Mouse (Mus musculus) stomach, embryonic 14.5 days (tissue): ENCODE data around the gene Plxnc1. TPM values are rescaled to one million over a fixed set of nuclear protein-coding genes. Genes with fewer than 3 reads are reported as not detected.
A peak's percentile ranks its signal among the peaks of the same experiment; 100 is the strongest.

Experiments used
- ATAC-seq: fragments of 200-750 bp; cut with Nextera tagmentation; 2 replicates; pipeline ENCODE4 v1.8.0; 2017; ENCODE audit warnings: low read depth, moderate TSS enrichment; ENCODE audit not compliant: insufficient number of reproducible peaks, insufficient read depth, low FRiP score
- H3K27ac ChIP-seq: fragments of 300-500 bp; sonication (generic); 2 replicates; pipeline ENCODE4 v1.5.1; 2014; ENCODE audit warnings: mild to moderate bottlenecking, low read length, moderate library complexity, mixed read lengths
- H3K27me3 ChIP-seq: fragments of 300-500 bp; sonication (generic); 2 replicates; pipeline ENCODE4 v1.6.1; 2014; ENCODE audit warnings: low read length, control low read depth, mixed read lengths; ENCODE audit not compliant: control insufficient read depth, insufficient read depth
- H3K36me3 ChIP-seq: fragments of 300-500 bp; sonication (generic); 2 replicates; pipeline ENCODE4 v1.6.1; 2014; ENCODE audit warnings: mild to moderate bottlenecking, control low read depth, low read length, moderate library complexity, mixed read lengths; ENCODE audit not compliant: control insufficient read depth, insufficient read depth
- H3K4me1 ChIP-seq: fragments of 300-500 bp; sonication (generic); 2 replicates; pipeline ENCODE4 v1.6.1; 2014; ENCODE audit warnings: low read length, control low read depth, mixed read lengths; ENCODE audit not compliant: control insufficient read depth, insufficient read depth
- H3K4me2 ChIP-seq: fragments of 300-500 bp; sonication (generic); replicated peaks from 2 replicates; pipeline ENCODE4 v1.6.1; 2014; ENCODE audit warnings: low read depth, low read length, control low read depth
- H3K4me3 ChIP-seq: fragments of 300-500 bp; sonication (generic); 2 replicates; pipeline ENCODE4 v1.5.1; 2014; ENCODE audit warnings: low read depth, low read length, control low read depth
- H3K9ac ChIP-seq: fragments of 300-500 bp; sonication (generic); replicated peaks from 2 replicates; pipeline ENCODE4 v1.6.1; 2014; ENCODE audit warnings: low read depth, mild to moderate bottlenecking, control low read depth, low read length, moderate library complexity, mixed read lengths
- H3K9me3 ChIP-seq: fragments of 300-500 bp; sonication (generic); 2 replicates; pipeline ENCODE4 v1.6.1; 2016; ENCODE audit warnings: low read depth, low read length, control low read depth; ENCODE audit not compliant: control insufficient read depth
- WGBS: fragments of 180-500 bp; shearing (Covaris S2); extraction: QIAGEN DNeasy Blood & Tissue Kit; methylation state at CpG from one replicate; pipeline ENCODE4 v1.1.7; 2014; 5-methylcytosine and 5-hydroxymethylcytosine counted together
- polyA plus RNA-seq: library from polyadenylated mRNA; unstranded; fragments of >200 nt; fragmentation: Nextera tagmentation; extraction: Ambion mirVana; gene quantifications from 2 replicates; pipeline ENCODE4 v1.2.1, GENCODE M21; 2014

The Plxnc1 gene
- polyA plus RNA-seq, 1 experiment from 2014 or later: 2.3 TPM

DNA sequence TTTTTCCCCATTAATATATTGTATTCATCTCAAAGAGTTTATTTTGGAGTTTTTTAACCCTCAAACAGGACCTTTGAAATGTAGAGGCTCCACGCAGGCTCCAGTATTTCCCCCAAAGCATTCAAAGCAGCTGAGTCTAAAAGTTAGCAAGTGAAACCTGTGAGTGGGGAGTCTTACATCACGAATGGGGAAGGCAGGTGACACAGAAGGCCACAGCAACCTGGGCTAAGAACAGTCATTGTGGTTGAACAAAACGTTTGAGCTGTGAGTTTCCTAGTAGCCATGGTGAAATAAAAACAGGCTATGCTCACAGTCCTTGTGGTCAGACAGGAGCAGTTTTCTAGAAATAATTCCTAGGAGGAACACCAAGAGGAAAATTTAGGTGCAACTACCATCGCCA lies 95.3 kb downstream of the Plxnc1 start:
- Histone ChIP-seq H3K27me3 (no peaks in the 10 kb centered on the region), H3K27ac (no peak overlapping the region), H3K36me3 (no peaks in the 10 kb centered on the region), H3K4me3 (no peak overlapping the region), H3K9me3 (no peaks in the 10 kb centered on the region), H3K4me1 (no peaks in the 10 kb centered on the region), H3K4me2 (no peak overlapping the region), H3K9ac (no peak overlapping the region)
- no peak for ATAC-seq
- 85% methylated on average over 4 of the region's 4 CpGs for WGBS

DNA sequence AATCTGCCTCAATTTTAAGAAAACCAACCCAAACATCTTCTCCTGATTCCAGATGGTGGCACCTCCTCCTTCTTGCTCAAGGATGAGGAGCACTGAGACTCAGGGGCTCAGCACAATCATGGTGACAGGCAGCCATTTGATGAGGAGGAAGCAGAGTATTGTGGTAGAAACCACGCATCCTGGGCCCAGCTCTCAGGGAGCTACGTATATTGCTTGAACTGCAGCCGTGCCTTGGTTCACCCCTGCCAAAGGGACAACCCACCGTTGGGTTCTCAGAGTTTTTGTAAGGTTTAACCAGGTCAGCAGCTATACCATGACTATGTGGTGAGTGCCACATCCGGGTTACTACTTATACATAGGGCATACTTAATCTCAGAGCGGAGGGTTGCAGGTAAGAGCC lies 96.3 kb downstream of the Plxnc1 start:
- H3K27me3 ChIP-seq: no peaks in the 10 kb centered on the region

DNA sequence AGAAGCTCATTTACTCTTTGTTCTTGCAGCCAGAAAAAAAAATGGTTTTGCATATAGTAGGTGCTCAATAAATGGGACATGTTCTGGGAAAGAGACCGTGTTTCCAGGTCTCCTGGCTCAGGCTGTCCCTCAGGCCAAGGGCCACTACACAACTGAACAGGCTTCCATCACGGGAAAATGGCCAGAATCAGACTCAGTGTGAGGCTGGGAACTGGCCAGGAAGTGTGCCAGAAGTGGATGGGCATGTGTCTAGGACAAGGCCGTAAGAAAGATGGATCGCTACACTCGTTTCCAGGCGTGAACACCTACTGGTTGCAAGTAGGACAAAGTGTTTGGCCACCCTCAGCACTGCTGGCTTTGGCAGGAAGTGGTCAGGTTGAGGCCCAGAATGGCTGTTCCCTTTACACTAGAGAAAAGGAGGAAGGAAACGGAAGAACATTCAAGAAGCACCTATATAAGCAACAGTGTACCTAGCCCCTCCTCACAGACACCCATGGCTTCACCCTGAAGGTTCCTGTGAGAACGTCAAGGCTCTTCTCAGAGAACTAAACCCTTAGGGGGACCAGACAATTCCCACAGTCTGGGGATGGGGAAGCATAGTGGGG lies 98.0 kb downstream of the Plxnc1 start:
- no peak overlapping the region for H3K4me2 ChIP-seq
- WGBS: 91% methylated on average over 8 of the region's 8 CpGs
- H3K9ac ChIP-seq: no peak overlapping the region
- no peaks in the 10 kb centered on the region for H3K9me3 ChIP-seq
- H3K27ac ChIP-seq: no peak overlapping the region
- H3K27me3 ChIP-seq: no peaks in the 10 kb centered on the region
- H3K4me3 ChIP-seq: no peak overlapping the region
- H3K4me1 ChIP-seq: no peaks in the 10 kb centered on the region
- ATAC-seq: no peak
- H3K36me3 ChIP-seq: no peaks in the 10 kb centered on the region

More for the DNA sequence above, 96.3 kb downstream of the Plxnc1 start:
- Histone ChIP-seq H3K36me3 (no peaks in the 10 kb centered on the region), H3K9ac (no peak overlapping the region), H3K4me1 (no peaks in the 10 kb centered on the region), H3K4me2 (no peak overlapping the region), H3K27ac (no peak overlapping the region), H3K4me3 (no peak overlapping the region), H3K9me3 (no peaks in the 10 kb centered on the region)
- ATAC-seq: no peak
- 89% methylated on average over 6 of the region's 6 CpGs for WGBS

DNA sequence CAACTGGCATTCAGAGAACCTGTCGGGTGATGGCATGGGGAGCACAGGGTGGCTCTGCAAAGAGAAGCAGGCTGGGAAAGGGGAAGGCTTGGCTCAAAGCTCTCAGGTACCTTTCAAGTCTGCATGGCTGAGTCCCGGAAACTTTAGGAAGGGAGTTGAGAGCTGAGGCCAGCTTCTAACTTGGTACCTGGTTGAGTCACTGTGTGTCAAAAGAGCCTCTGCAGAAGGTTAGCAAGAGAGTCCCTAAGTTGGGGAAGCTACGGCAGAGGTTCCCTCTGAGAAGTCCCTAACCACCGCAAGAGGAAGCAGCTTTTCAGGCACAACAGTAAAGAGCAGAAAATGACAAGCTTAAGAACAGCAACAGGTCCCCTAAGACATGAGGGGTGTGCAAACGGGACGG lies 99.9 kb downstream of the Plxnc1 start:
- WGBS: 83% methylated on average over 6 of the region's 6 CpGs
- Histone ChIP-seq H3K36me3 (no peaks in the 10 kb centered on the region), H3K27ac (no peak overlapping the region), H3K27me3 (no peaks in the 10 kb centered on the region), H3K9me3 (no peaks in the 10 kb centered on the region), H3K4me1 (no peaks in the 10 kb centered on the region), H3K4me2 (no peak overlapping the region), H3K4me3 (no peak overlapping the region), H3K9ac (no peak overlapping the region)
- no peak for ATAC-seq

DNA sequence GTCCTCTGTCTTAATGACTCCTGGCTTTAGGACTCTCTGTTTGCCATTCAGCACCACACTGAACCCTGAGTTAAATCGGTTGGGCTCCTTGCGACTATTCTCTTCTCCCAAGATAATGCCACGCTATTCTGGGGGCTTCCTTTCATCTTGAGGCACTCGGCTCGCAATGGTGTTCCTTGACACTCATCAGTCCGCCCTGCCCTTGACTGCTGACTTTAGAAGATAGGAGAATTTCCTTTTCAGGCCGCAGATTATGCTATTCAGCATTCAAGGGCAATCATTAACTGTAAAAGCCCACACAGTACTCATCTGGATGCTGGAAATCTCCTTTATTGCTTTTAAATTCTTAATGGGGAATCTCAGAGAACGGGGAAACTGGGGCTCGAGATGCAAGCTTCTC lies 108.8 kb downstream of the Plxnc1 start:
- no peak overlapping the region for H3K4me2 ChIP-seq
- no peak for ATAC-seq
- no peak overlapping the region for H3K9ac ChIP-seq
- H3K9me3 ChIP-seq: no peaks in the 10 kb centered on the region
- no peaks in the 10 kb centered on the region for H3K27me3 ChIP-seq
- H3K4me3 ChIP-seq: no peak overlapping the region
- WGBS: 78% methylated on average over 9 of the region's 9 CpGs
- H3K4me1 ChIP-seq: no peaks in the 10 kb centered on the region
- no peak overlapping the region for H3K27ac ChIP-seq
- no peaks in the 10 kb centered on the region for H3K36me3 ChIP-seq

DNA sequence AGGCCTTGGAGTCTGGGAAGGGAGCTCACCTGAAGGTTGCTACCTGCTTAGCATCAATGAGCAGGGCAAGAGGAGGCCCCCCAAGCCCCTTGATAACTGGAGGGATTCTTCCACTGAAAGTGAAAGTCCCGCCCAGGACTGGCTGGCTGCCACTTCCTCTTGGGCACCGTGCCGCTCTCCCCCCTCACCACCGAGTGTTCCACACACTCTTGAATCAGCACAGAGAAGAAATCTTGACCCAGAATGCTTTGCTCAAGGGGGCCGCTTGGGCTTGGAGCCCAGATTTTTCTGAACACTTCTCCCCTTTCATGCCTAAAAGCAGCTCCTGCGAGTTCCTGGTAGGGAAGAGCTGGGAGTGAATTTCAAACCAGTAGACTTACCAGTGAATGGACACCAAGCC lies 115.2 kb downstream of the Plxnc1 start:
- Histone ChIP-seq H3K9ac (no peak overlapping the region), H3K4me3 (no peak overlapping the region), H3K4me1 (peaks cover 15% of the 10 kb centered on the region), H3K4me2 (peak overlapping the region; percentile 7), H3K36me3 (no peaks in the 10 kb centered on the region), H3K9me3 (no peaks in the 10 kb centered on the region), H3K27ac (peak overlapping the region; percentile 80; the same call in 1 of the 2 replicates), H3K27me3 (no peaks in the 10 kb centered on the region)
- ATAC-seq: peak; percentile 65; the same call in 1 of the 2 replicates
- WGBS: 20% methylated on average over 6 of the region's 6 CpGs

DNA sequence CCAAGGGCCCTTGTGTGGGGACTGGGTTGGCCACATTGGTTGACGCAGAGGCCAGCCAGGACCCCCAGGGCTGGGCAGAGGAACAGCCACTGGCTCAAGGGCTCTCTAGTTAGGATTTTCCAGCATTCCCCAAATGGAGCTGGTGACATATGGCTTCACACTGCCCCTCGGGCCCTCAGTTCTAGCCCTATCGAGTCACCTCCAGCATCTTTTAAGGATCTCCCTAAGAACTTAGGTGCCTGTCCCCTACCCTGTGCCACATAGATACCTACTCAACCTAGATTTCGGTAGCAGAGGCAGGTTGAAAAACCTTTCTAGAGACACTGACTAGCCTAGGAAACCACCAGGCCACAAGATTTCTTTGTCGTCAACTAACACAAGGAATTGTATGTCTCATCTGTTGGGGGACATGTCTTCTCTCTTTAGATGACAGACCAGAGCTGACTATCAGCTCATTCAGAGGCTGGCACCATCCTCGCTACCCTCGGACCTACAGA lies 115.9 kb downstream of the Plxnc1 start:
- 95% methylated on average over 7 of the region's 7 CpGs for WGBS
- H3K9ac ChIP-seq: no peak overlapping the region
- H3K9me3 ChIP-seq: no peaks in the 10 kb centered on the region
- H3K4me2 ChIP-seq: peak overlapping the region; percentile 7
- no peaks in the 10 kb centered on the region for H3K27me3 ChIP-seq
- no peak overlapping the region; the same call in 1 of the 2 replicates for H3K27ac ChIP-seq
- no peak overlapping the region for H3K4me3 ChIP-seq
- peaks cover 15% of the 10 kb centered on the region for H3K4me1 ChIP-seq
- no peaks in the 10 kb centered on the region for H3K36me3 ChIP-seq
- ATAC-seq: no peak

DNA sequence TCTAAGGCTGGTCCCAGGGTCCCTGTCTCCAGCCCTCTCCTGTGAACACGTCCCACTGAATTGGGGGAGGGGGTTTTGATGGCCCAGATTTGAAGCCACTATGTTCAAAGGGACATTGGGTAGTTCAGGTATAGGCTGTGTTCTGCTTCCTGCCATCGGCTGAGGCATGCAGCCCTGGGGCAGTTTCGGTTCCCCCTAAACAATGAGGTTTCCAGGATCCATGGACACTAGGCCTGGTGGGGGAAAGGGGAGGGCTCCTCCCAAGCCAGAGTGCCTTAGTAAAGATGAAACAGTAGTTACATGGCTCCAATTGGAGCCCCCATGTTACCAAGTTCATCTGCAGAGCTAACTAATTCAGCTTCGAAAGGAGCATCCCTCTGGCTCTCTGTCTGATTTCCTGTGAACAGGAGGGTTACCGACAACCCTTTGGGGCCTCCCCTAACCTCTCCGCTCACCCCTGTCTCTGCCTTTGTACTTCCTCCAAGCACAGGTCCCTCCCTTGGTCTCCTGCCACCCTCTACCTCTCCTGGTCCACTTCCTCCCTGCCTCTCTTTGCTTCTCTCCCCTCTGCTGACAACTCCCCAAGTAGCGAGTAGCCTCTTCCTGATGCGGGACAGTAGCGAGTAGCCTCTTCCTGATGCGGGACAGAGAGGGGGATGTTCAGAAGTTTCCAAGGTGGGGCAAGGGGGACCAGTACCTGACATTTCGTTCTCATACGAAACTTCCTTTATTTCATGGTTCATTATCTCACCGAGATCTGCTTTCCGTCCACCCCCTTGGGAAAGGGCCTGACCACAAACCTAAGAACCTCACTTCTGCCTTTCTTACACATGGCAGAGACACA lies 116.5 kb downstream of the Plxnc1 start:
- H3K27me3 ChIP-seq: no peaks in the 10 kb centered on the region
- H3K36me3 ChIP-seq: no peaks in the 10 kb centered on the region
- H3K4me3 ChIP-seq: no peak overlapping the region
- WGBS: 88% methylated on average over 14 of the region's 14 CpGs
- H3K4me2 ChIP-seq: no peak overlapping the region
- H3K4me1 ChIP-seq: peaks cover 15% of the 10 kb centered on the region
- no peak overlapping the region for H3K9ac ChIP-seq
- ATAC-seq: no peak
- no peaks in the 10 kb centered on the region for H3K9me3 ChIP-seq
- H3K27ac ChIP-seq: no peak overlapping the region
